Mouse (Mus musculus) forebrain, embryonic 11.5 days (tissue): ENCODE data around the gene Tlnrd1. TPM values are rescaled to one million over a fixed set of nuclear protein-coding genes. Genes with fewer than 3 reads are reported as not detected.

Source experiments
- ATAC-seq: fragments of 200-750 bp; cut with Nextera tagmentation; replicated peaks from 2 replicates; pipeline ENCODE4 v1.8.0; 2017; ENCODE audit warnings: moderate TSS enrichment; ENCODE audit not compliant: low FRiP score
- DNase-seq: peaks from one replicate; pipeline ENCODE4 v3.0.0-alpha.2; 2017; ENCODE audit warnings: low spot score
- H3K27ac ChIP-seq: fragments of 300-500 bp; sonication (generic); 2 replicates; pipeline ENCODE4 v1.5.1; 2014; ENCODE audit warnings: low read depth, low read length
- H3K27me3 ChIP-seq: fragments of 300-500 bp; sonication (generic); 2 replicates; pipeline ENCODE4 v1.6.1; 2014; ENCODE audit warnings: mild to moderate bottlenecking, low read length, mixed read lengths; ENCODE audit not compliant: control insufficient read depth, insufficient read depth
- H3K36me3 ChIP-seq: fragments of 300-500 bp; sonication (generic); 2 replicates; pipeline ENCODE4 v1.6.1; 2014; ENCODE audit warnings: mild to moderate bottlenecking, low read length, moderate library complexity, mixed read lengths; ENCODE audit not compliant: control insufficient read depth, insufficient read depth
- H3K4me1 ChIP-seq: fragments of 300-500 bp; sonication (generic); replicated peaks from 2 replicates; pipeline ENCODE4 v1.6.1; 2014; ENCODE audit warnings: low read length, mixed read lengths; ENCODE audit not compliant: control insufficient read depth, insufficient read depth
- H3K4me2 ChIP-seq: fragments of 300-500 bp; sonication (generic); 2 replicates; pipeline ENCODE4 v1.6.1; 2014; ENCODE audit warnings: low read depth, mild to moderate bottlenecking, low read length, moderate library complexity, mixed read lengths; ENCODE audit not compliant: severe bottlenecking
- H3K4me3 ChIP-seq: fragments of 300-500 bp; sonication (generic); 2 replicates; pipeline ENCODE4 v1.5.1; 2014; ENCODE audit warnings: low read depth, low read length
- H3K9ac ChIP-seq: fragments of 300-500 bp; sonication (generic); 2 replicates; pipeline ENCODE4 v1.6.1; 2014; ENCODE audit warnings: low read length
- H3K9me3 ChIP-seq: fragments of 300-500 bp; sonication (generic); 2 replicates; pipeline ENCODE4 v1.6.1; 2016; ENCODE audit warnings: low read length, mixed read lengths; ENCODE audit not compliant: control insufficient read depth
- WGBS: fragments of 180-500 bp; shearing (Covaris S2); extraction: QIAGEN DNeasy Blood & Tissue Kit; methylation state at CpG from one replicate; pipeline ENCODE4 v1.1.7; 2014; 5-methylcytosine and 5-hydroxymethylcytosine counted together
- polyA plus RNA-seq: library from polyadenylated mRNA; unstranded; fragments of >200 nt; fragmentation: Nextera tagmentation; extraction: Ambion mirVana; gene quantifications from 2 replicates; pipeline ENCODE4 v1.2.1, GENCODE M21; 2014

Gene Tlnrd1
- polyA plus RNA-seq, 1 experiment from 2014 or later = 14.5 TPM

- ATAC-seq (no peak), DNase-seq (no peak)
- Histone ChIP-seq H3K9me3 (no peaks in the 10 kb centered on the region), H3K9ac (no peak overlapping the region), H3K4me1 (no peaks in the 10 kb centered on the region), H3K36me3 (no peaks in the 10 kb centered on the region), H3K27me3 (no peaks in the 10 kb centered on the region), H3K4me2 (no peak overlapping the region), H3K27ac (no peak overlapping the region), H3K4me3 (no peak overlapping the region)
- 73% methylated on average over 2 of the region's 2 CpGs for WGBS
Observed at GRCm38 (mm10) chr7:83840076-83840475, 44.0 kb downstream of the Tlnrd1 start.

- no peak overlapping the region for H3K27ac ChIP-seq
Observed at GRCm38 (mm10) chr7:83838525-83839224, 45.4 kb downstream of the Tlnrd1 start.

More at GRCm38 (mm10) chr7:83838525-83839224, 45.4 kb downstream of the Tlnrd1 start:
- H3K36me3 ChIP-seq = no peaks in the 10 kb centered on the region
- H3K4me2 ChIP-seq = no peak overlapping the region
- no peak for ATAC-seq
- H3K4me3 ChIP-seq = no peak overlapping the region
- DNase-seq = no peak
- WGBS = 80% methylated on average over 5 of the region's 5 CpGs
- H3K9me3 ChIP-seq = no peaks in the 10 kb centered on the region
- H3K4me1 ChIP-seq = no peaks in the 10 kb centered on the region
- H3K27me3 ChIP-seq = no peaks in the 10 kb centered on the region
- H3K9ac ChIP-seq = no peak overlapping the region

Other genes with a start within 250 kb of the Tlnrd1 start
- 0.77 and 0.99 TPM in 2 replicates for gene Il16, start 138.6 kb downstream of the Tlnrd1 start, polyA plus RNA-seq
- 0.21 TPM in 1 of 2 replicates, not detected in the other for gene Cfap161, start 89.4 kb downstream of the Tlnrd1 start, polyA plus RNA-seq
- 66.0 and 70.1 TPM in 2 replicates for gene Mesd, start 161 bp upstream of the Tlnrd1 start, polyA plus RNA-seq
- 0.71 and 0.94 TPM in 2 replicates for gene Cemip, start 202.2 kb upstream of the Tlnrd1 start, polyA plus RNA-seq